Mouse (Mus musculus) forebrain, embryonic 12.5 days (tissue): Measurements from ENCODE around the gene Plp2. TPM values are rescaled to one million over a fixed set of nuclear protein-coding genes. Genes with fewer than 3 reads are reported as not detected.
A peak's percentile ranks its signal among the peaks of the same experiment; 100 is the strongest.

Experiments used
- ATAC-seq: fragments of 200-750 bp; cut with Nextera tagmentation; 2 replicates; pipeline ENCODE4 v1.8.0; 2017; ENCODE audit warnings: moderate TSS enrichment; ENCODE audit not compliant: low FRiP score
- H3K27ac ChIP-seq: fragments of 300-500 bp; sonication (generic); 2 replicates; pipeline ENCODE4 v1.5.1; 2016; ENCODE audit warnings: mild to moderate bottlenecking
- H3K27me3 ChIP-seq: fragments of 300-500 bp; sonication (generic); 2 replicates; pipeline ENCODE4 v1.6.1; 2016; ENCODE audit warnings: mild to moderate bottlenecking
- H3K36me3 ChIP-seq: fragments of 300-500 bp; sonication (generic); replicated peaks from 2 replicates; pipeline ENCODE4 v1.6.1; 2016; ENCODE audit warnings: mild to moderate bottlenecking
- H3K4me1 ChIP-seq: fragments of 300-500 bp; sonication (generic); 2 replicates; pipeline ENCODE4 v1.6.1; 2016
- H3K4me2 ChIP-seq: fragments of 300-500 bp; sonication (generic); 2 replicates; pipeline ENCODE4 v1.6.1; 2016; ENCODE audit warnings: mild to moderate bottlenecking, moderate library complexity
- H3K4me3 ChIP-seq: fragments of 300-500 bp; sonication (generic); replicated peaks from 2 replicates; pipeline ENCODE4 v1.5.1; 2016; ENCODE audit warnings: mild to moderate bottlenecking
- H3K9ac ChIP-seq: fragments of 300-500 bp; sonication (generic); 2 replicates; pipeline ENCODE4 v1.6.1; 2016; ENCODE audit warnings: mild to moderate bottlenecking
- H3K9me3 ChIP-seq: fragments of 300-500 bp; sonication (generic); 2 replicates; pipeline ENCODE4 v1.6.1; 2016
- WGBS: fragments of 180-500 bp; shearing (Covaris S2); methylation state at CpG from one replicate; pipeline ENCODE4 v1.1.7; 2016; 5-methylcytosine and 5-hydroxymethylcytosine counted together
- polyA plus RNA-seq: library from polyadenylated mRNA; unstranded; fragments of >200 nt; fragmentation: Nextera tagmentation; extraction: Ambion mirVana; gene quantifications from 2 replicates; pipeline ENCODE4 v1.2.1, GENCODE M21; 2016

The Plp2 gene
- polyA plus RNA-seq, 1 experiment from 2014 or later, result 52.0 TPM

DNA sequence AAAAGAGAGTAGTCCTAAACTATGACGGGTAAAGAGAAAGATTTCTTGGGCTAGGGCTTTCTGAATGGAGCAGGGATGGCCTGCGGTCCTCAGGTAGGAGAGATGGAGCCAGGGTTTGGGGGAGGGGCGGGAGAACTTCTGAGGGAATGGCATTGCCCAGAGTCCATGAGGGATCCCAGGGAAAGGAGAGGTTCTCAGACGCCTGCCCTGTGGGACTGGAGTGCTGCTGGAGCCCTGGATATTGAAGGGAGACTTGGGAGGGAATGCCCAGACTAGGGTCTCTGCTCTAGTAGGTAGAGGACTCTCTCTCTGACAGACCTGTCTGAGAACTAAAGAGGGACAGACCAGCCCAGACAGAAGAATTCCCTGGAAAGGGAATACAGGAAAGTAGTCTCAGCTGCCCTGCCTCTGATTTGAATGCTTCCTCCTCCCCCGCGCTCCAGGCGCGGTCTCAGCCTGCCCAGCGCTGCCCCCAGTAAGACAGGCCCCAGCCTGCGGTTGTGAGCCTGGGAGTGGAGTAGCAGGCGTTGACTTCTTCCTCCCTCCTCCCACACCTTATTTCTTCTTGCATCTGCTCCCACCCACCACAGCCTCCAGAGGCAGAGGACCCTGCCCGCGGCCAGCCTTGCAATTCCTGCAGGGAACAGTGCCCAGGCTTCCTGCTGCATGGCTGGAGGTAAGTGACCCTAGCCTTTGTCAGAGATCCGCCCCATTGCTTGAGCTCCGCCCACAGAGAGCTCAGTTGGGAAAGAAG lies 13.0 kb downstream of the Plp2 start:
- peak; percentile 27; the same call in 1 of the 2 replicates for ATAC-seq
- peak overlapping the region; percentile 49 for H3K4me2 ChIP-seq
- H3K4me3 ChIP-seq, result no peak overlapping the region
- H3K9me3 ChIP-seq, result no peaks in the 10 kb centered on the region
- no peak overlapping the region for H3K27ac ChIP-seq
- H3K4me1 ChIP-seq, result peaks cover 6% of the 10 kb centered on the region
- no peaks in the 10 kb centered on the region for H3K36me3 ChIP-seq
- no peaks in the 10 kb centered on the region for H3K27me3 ChIP-seq
- no peak overlapping the region for H3K9ac ChIP-seq
- 24% methylated on average over 12 of the region's 15 CpGs for WGBS

DNA sequence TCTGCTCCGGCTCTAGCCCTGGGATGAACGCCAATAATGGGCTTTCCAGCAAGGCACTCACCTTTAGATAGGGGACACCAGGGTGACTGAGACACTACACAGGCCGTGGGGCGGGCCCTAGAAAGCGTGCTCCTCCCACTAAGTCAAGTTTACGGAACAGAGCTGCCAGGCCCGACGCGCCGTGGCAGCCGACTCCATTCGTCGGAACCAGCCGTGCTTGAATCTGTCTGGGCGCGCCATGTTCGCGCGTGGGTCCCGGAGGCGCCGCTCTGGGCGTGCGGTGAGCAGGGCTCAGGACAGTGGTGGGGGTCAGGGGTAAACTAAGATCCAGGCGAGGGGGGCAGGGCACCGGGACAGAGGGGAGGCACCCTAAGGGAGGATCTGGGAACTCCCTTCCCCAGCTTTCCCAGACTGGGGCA lies 14.0 kb downstream of the Plp2 start, which contains the start of gene Prickle3:
TSS of gene Prickle3 (plus strand) at position 40 of the 419 bp plus-strand sequence.
- peak within 1 kb of the TSS; percentile 49 for H3K4me2 ChIP-seq
- no peaks in the 10 kb centered on the region for H3K36me3 ChIP-seq
- ATAC-seq, result no peak
- H3K4me1 ChIP-seq, result peaks cover 6% of the 10 kb centered on the region
- H3K4me3 ChIP-seq, result peak within 1 kb of the TSS; percentile 31
- H3K27ac ChIP-seq, result no peak within 1 kb of the TSS
- no peaks in the 10 kb centered on the region for H3K9me3 ChIP-seq
- H3K27me3 ChIP-seq, result no peaks in the 10 kb centered on the region
- peak within 1 kb of the TSS; percentile 38; the same call in 1 of the 2 replicates for H3K9ac ChIP-seq
- WGBS, result 23% methylated on average over 26 of the region's 26 CpGs

DNA sequence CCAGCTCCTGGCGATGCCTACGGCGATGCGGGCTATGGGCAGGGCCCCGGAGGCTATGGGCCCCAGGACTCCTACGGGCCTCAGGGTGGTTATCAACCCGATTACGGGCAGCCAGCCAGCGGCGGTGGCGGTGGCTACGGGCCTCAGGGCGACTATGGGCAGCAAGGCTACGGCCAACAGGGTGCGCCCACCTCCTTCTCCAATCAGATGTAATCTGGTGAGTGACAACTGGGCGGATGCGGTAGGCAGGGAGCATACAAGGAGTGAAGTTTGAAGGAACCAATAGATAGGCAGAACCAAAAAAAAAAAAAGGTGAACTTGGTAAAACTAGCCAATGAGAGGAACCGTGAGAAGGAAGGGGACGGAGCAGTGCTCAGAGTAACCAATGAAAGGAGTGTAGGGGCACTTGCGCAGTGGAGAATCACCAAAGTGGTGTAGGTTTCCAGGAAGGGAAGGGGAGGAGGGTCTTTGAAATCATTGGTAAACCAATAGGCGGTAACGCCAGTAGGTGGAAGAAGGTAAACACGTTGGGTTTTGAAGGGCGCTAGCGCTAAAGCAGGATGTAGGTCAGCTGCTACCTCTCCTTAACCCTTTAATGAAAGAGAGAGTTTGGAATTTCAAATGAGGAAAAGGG lies 22.4 kb downstream of the Plp2 start:
- peak overlapping the region; percentile 71 for H3K27ac ChIP-seq
- peak overlapping the region; percentile 59 for H3K4me2 ChIP-seq
- 21% methylated on average over 22 of the region's 25 CpGs for WGBS
- 0 out of 2 replicates have a peak, but pooled peaks cover 4% of the 10 kb centered on the region for H3K36me3 ChIP-seq
- ATAC-seq, result peak; percentile 98
- H3K4me3 ChIP-seq, result peak overlapping the region; percentile 38
- no peaks in the 10 kb centered on the region for H3K9me3 ChIP-seq
- H3K27me3 ChIP-seq, result no peaks in the 10 kb centered on the region
- H3K4me1 ChIP-seq, result peaks cover 4% of the 10 kb centered on the region; the same call in 1 of the 2 replicates
- peak overlapping the region; percentile 53 for H3K9ac ChIP-seq

DNA sequence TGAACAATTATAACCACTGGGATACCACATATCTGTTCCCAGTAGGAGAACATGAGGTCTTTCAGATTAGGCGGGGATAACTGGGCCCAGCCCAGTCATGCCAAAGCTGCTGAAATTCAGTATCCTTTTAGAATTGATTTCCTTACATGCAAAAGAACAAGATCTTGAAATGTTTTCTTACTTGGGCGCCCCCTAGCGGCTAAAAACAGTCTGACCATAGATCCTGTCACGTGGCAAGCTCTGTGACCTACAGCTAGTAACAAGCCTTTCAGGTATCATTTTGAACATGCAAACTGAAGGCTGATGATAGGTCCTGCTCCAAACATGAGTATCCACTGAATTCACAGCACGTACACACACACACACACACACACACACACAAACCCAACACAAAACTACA lies 25.8 kb downstream of the Plp2 start:
- H3K27me3 ChIP-seq, result no peaks in the 10 kb centered on the region
- H3K9me3 ChIP-seq, result no peaks in the 10 kb centered on the region
- ATAC-seq, result no peak
- 17% methylated on average over 5 of the region's 5 CpGs for WGBS
- H3K27ac ChIP-seq, result no peak overlapping the region
- H3K4me2 ChIP-seq, result no peak overlapping the region
- no peak overlapping the region for H3K4me3 ChIP-seq
- no peak overlapping the region for H3K9ac ChIP-seq
- H3K36me3 ChIP-seq, result 0 out of 2 replicates have a peak, but pooled peaks cover 4% of the 10 kb centered on the region
- H3K4me1 ChIP-seq, result peaks cover 4% of the 10 kb centered on the region; the same call in 1 of the 2 replicates

DNA sequence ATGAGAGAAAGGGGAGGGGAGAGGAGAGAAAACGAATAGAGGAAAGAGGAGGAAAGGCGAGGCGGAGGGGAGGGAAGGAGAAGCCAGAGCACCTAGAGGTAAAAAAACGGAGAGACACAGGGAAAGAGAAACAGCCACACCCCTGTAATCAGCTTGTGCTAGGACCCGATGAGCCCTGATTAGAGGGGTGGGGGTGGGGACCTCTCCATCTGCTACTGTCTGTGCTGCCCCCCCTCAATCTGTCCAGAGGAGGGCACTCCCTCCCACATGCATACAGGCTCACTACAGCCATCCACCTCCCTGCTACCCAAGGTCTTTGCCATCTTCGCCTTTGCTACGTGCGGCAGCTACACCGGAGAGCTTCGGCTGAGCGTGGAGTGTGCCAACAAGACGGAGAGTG lies 30.4 kb downstream of the Plp2 start:
- ATAC-seq, result no peak
- H3K4me2 ChIP-seq, result peak overlapping the region; percentile 60

DNA sequence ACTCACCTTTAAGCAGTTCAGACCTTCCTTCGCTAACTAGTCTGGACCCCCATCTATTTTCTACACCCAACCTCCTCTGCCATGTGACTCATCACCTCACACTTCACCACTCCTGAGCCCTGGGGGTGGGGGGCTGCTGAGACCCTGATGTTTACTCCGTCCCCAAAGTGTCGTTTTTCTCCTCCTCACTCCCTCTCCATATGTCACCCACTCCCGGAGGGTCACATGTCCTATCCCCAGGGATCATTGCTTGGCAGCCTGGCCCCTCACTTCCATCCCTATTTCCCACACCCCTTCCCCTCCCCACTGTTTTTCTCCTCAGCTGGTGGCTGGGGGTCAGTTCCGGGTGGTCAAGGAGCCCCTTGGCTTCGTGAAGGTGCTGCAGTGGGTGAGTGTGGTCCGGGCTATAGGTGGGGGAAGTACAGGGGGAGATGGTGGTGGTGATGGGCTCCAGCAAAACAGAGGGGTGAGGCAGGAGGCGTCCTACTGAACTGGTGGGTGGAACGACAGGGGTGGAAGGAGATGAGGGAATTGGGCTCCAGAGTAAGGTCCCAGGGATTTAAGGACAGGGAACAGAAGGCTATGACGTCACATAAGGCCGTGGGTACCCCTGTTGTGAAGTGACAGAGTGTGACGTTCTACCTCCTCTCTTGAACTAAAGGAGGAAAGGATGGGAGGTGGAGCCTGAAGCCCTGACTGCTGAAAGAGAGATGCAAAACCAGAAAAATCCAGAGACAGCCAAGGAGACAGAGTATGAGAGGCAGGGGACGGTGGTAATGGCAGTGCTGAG lies 31.5 kb downstream of the Plp2 start:
- Histone ChIP-seq H3K4me3 (peak overlapping the region; percentile 54), H3K9me3 (no peaks in the 10 kb centered on the region), H3K36me3 (0 out of 2 replicates have a peak, but pooled peaks cover 4% of the 10 kb centered on the region), H3K27me3 (no peaks in the 10 kb centered on the region), H3K9ac (peak overlapping the region; percentile 61), H3K4me2 (peak overlapping the region; percentile 60), H3K4me1 (peaks cover 4% of the 10 kb centered on the region; the same call in 1 of the 2 replicates), H3K27ac (peak overlapping the region; percentile 50)
- peak; percentile 36; the same call in 1 of the 2 replicates for ATAC-seq
- whole genome bisulfite sequencing, result 28% methylated on average over 13 of the region's 13 CpGs

More for the DNA sequence above, 30.4 kb downstream of the Plp2 start:
- H3K4me1 ChIP-seq, result peaks cover 4% of the 10 kb centered on the region; the same call in 1 of the 2 replicates
- no peak overlapping the region for H3K27ac ChIP-seq
- 0 out of 2 replicates have a peak, but pooled peaks cover 4% of the 10 kb centered on the region for H3K36me3 ChIP-seq
- H3K9me3 ChIP-seq, result no peaks in the 10 kb centered on the region
- 49% methylated on average over 12 of the region's 12 CpGs for WGBS
- no peak overlapping the region for H3K9ac ChIP-seq
- H3K4me3 ChIP-seq, result peak overlapping the region; percentile 7
- H3K27me3 ChIP-seq, result no peaks in the 10 kb centered on the region

DNA sequence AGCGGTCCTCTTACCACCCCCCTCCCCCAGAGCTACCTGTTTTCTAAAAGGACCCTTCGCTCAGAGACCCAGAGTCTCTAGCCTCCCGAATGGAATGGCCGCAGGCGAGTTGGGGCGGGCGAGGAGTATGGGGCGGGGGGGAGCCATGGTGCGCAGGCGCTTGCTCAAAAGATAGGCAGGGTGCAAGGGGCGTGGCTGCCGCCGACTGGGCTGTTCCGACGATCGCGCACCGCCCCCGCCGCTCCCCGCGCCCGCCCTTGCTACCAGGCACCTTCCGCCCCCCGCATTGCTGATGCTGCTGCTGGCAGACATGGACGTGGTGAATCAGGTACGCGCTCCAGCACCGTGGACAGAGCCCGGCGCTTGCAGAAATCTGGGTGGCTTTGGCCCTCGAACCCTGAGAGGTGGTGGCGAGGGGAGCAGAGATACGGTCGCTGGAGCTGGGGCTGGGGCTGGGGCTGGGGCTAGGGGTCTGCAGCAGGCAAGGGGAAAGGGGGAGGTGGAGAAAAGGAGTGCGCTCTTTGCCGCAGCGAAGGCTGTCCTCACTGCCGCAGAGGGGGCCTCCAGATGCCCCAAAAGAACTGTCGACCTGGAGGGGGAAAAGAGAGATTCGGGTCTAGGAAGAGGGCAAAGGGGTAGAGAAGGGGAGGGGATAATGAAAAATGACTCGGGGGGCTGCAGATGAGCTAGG lies 32.6 kb downstream of the Plp2 start, which contains the start of gene Syp:
TSS of gene Syp (plus strand) at position 71 of the 691 bp plus-strand sequence.
- Histone ChIP-seq H3K36me3 (no peaks in the 10 kb centered on the region), H3K27me3 (no peaks in the 10 kb centered on the region), H3K27ac (peak within 1 kb of the TSS; percentile 47; the same call in 1 of the 2 replicates), H3K4me2 (peak within 1 kb of the TSS; percentile 60), H3K4me1 (peaks cover 4% of the 10 kb centered on the region; the same call in 1 of the 2 replicates), H3K4me3 (peak within 1 kb of the TSS; percentile 54), H3K9me3 (no peaks in the 10 kb centered on the region), H3K9ac (peak within 1 kb of the TSS; percentile 61)
- 14% methylated on average over 41 of the region's 42 CpGs for WGBS
- ATAC-seq, result peak; percentile 92

DNA sequence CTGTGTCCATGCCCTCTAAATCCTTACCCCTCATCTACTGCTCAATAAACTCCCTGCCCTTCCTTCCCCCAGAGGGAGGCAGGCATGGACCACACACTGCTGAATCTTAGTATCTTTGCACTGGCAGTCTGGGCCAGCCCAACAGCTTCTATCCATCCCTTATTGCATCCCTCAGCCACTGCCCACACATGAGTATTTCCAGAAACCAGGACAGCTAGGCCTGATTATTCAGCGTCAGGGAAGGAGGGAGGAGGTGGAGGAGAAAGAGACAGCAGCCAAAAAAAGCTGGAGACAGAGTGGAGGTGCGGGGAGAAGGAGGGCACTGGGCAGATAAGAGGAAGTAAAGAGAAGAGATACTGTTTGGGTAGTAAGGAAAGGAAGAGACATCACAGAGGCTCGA lies 36.1 kb downstream of the Plp2 start:
- no peak overlapping the region for H3K27ac ChIP-seq
- H3K4me2 ChIP-seq, result no peak overlapping the region
- H3K27me3 ChIP-seq, result no peaks in the 10 kb centered on the region
- no peaks in the 10 kb centered on the region for H3K36me3 ChIP-seq
- H3K4me1 ChIP-seq, result peaks cover 4% of the 10 kb centered on the region; the same call in 1 of the 2 replicates
- no peak for ATAC-seq
- H3K9me3 ChIP-seq, result no peaks in the 10 kb centered on the region
- H3K4me3 ChIP-seq, result no peak overlapping the region
- H3K9ac ChIP-seq, result no peak overlapping the region
- WGBS, result 77% methylated on average over 3 of the region's 3 CpGs

DNA sequence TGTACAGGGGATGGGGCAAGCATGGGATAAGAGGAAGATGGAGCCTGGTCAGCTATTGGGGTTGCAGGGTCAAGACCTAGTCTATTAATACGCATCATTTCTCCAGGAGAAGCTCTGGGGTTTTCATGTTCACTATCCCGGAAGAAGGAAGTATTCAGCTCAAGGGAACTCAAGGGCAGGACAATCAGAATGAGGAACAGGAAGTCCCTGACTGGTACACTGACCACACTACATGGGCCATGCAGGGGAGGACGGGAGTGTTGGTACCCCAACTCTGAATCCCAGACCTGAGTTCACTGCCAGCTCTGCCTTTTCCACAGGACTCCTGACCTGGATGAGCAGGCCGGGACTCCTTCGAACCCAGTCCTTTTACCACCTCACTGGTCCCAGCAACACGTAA lies 38.6 kb downstream of the Plp2 start:
- WGBS, result 83% methylated on average over 6 of the region's 6 CpGs
- H3K4me3 ChIP-seq, result no peak overlapping the region
- no peaks in the 10 kb centered on the region for H3K4me1 ChIP-seq
- no peak overlapping the region for H3K27ac ChIP-seq
- H3K9ac ChIP-seq, result no peak overlapping the region
- no peaks in the 10 kb centered on the region for H3K36me3 ChIP-seq
- H3K27me3 ChIP-seq, result no peaks in the 10 kb centered on the region
- H3K4me2 ChIP-seq, result no peak overlapping the region
- H3K9me3 ChIP-seq, result no peaks in the 10 kb centered on the region
- ATAC-seq, result no peak
